Mouse (Mus musculus) gastrocnemius, adult 2 months (tissue): ENCODE data around the gene Gmip. TPM values are rescaled to one million over a fixed set of nuclear protein-coding genes. Genes with fewer than 3 reads are reported as not detected.

Experiments
- DNase-seq: peaks from one replicate; pipeline ENCODE4 v3.0.0; 2022
- H3K27ac ChIP-seq: fragments of 200-600 bp; 2 replicates; pipeline ENCODE4 v1.8.1; 2022; ENCODE audit warnings: mild to moderate bottlenecking
- H3K4me3 ChIP-seq: fragments of 200-600 bp; 2 replicates; pipeline ENCODE4 v1.8.1; 2022; ENCODE audit warnings: mild to moderate bottlenecking, moderate library complexity
- CTCF ChIP-seq: fragments of 200-600 bp; IDR thresholded peaks from 2 replicates; pipeline ENCODE4 v1.8.1; 2022; ENCODE audit warnings: antibody characterized with exemption, mild to moderate bottlenecking, moderate library complexity
- intact Hi-C: fragments of 180-260 bp; cut with DNase I; formaldehyde crosslinking; loops from one replicate; pipeline ENCODE4 v1.15.1; 2025
- total RNA-seq, 2 experiments: library from RNA; stranded (reverse); gene quantifications; 2 replicates each; pipeline ENCODE4 v1.2.3; 2021

Gene Gmip
- total RNA-seq, 2 experiments from 2014 or later = 3.8 to 5.3 TPM

- Histone ChIP-seq H3K27ac (no peak overlapping the region), H3K4me3 (no peak overlapping the region)
- TF ChIP-seq CTCF = no peak
- intact Hi-C loops = no loop called here
- DNase-seq = peak; percentile 62
These were observed 1.2 kb upstream of the Gmip start for GRCm38 (mm10) chr8:69807236-69807635.

DNA sequence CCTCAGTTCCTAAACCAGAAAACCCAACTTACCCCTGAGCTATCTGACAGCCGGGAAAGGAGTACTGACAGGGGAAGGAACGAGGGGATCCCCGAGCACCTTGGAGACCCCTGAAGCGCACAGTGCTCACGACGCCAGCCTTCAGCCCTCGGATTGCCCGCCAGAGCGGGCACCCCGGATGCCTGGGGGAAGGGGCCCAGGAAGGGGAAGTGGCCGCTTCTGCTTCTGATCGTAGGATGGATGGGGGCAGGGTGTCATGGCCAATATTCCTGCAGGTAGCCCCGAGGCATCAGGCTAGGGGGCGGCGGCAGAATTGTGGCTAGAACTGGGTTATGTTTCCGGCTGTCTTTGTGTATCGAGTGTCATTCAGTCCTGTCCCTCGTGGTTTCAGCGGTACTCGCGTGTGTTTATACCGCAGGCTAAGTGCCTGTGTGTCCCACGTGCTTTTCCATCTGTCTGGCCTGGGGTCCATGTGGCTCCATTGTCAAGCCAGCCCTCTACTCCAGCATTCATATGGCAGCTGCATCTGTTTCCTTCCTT lies 455 bp downstream of the Gmip start:
- TF ChIP-seq CTCF = no peak
- DNase-seq = peak; percentile 28
- Histone ChIP-seq H3K27ac (peak overlapping the region; percentile 71), H3K4me3 (peak overlapping the region; percentile 77)
- intact Hi-C loops = no loop called here

DNA sequence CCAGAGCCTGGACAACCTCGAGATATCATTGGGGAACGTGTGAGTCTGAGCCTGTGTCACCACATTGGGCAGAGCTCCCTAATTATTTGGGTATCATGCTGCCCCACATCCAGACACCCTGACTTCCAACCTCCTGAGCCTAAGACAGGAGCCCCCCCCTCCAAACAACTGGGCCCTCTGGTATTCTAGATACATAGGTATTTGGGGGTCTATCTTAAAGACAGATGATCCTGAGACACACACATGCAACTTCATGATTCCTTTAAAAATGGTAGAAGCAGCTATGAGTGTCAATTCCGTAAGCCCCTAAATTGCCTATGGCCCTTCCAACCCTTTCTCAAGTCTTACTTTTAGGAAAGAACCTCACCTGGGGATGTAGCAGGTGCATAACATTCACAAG lies 1.3 kb downstream of the Gmip start:
- H3K27ac ChIP-seq = no peak overlapping the region
- TF ChIP-seq CTCF = no peak
- DNase-seq = peak; percentile 4
- intact Hi-C loops = no loop called here
- no peak overlapping the region for H3K4me3 ChIP-seq

GRCm38 (mm10) chr8:69814881-69815280 lies 6.4 kb downstream of the Gmip start:
- H3K27ac ChIP-seq = no peak overlapping the region
- intact Hi-C loops = no loop called here
- no peak overlapping the region for H3K4me3 ChIP-seq
- DNase-seq = no peak
- no peak for TF ChIP-seq CTCF

DNA sequence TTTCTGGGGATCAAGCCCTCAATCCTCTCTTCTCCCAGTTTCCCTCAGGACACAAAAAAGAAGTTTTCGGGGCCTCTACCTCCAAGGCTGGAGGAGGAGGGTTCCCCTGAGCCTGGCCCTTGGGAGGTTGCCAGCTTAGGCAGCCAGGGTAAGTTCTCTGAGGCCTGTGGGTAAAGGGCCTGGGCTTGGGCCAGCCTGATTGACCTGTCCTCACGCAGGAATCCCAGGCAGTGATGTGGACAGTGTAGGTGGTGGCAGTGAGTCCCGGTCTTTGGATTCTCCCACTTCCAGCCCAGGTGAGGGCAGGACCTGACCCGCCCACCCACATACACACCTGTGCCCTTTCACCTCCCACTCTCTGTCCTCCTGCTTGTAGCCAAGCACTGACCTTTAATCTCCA lies 6.9 kb downstream of the Gmip start:
- H3K27ac ChIP-seq = no peak overlapping the region
- H3K4me3 ChIP-seq = no peak overlapping the region
- TF ChIP-seq CTCF = no peak
- intact Hi-C loops = no loop called here
- no peak for DNase-seq

- DNase-seq = no peak
- Histone ChIP-seq H3K4me3 (no peak overlapping the region), H3K27ac (no peak overlapping the region)
- intact Hi-C loops = no loop called here
- no peak for TF ChIP-seq CTCF
These were observed 12.0 kb downstream of the Gmip start for GRCm38 (mm10) chr8:69820466-69820865.

DNA sequence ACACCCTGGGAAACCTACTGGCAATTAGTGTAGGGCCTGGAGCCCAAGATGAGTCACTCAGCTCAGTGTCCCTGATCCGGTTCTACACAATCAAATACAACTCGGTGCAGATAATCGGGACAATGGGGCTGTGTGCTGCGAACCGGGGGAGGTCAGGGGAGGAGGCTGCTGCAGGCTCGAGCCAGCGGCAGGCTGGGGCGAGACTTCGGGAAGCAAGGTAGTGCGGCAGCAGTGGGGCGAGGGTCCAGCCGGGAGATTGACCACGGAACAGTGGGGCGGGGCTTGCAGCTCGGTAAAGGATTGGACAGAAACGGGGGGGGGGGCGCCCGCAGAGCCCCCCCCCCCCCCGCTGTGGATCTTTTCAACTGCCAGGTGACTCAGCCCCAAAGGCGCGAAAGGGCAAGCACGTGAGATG lies 13.5 kb downstream of the Gmip start:
- Histone ChIP-seq H3K27ac (no peak overlapping the region), H3K4me3 (peak overlapping the region; percentile 70)
- intact Hi-C loops = no loop called here
- TF ChIP-seq CTCF = no peak
- no peak for DNase-seq

DNA sequence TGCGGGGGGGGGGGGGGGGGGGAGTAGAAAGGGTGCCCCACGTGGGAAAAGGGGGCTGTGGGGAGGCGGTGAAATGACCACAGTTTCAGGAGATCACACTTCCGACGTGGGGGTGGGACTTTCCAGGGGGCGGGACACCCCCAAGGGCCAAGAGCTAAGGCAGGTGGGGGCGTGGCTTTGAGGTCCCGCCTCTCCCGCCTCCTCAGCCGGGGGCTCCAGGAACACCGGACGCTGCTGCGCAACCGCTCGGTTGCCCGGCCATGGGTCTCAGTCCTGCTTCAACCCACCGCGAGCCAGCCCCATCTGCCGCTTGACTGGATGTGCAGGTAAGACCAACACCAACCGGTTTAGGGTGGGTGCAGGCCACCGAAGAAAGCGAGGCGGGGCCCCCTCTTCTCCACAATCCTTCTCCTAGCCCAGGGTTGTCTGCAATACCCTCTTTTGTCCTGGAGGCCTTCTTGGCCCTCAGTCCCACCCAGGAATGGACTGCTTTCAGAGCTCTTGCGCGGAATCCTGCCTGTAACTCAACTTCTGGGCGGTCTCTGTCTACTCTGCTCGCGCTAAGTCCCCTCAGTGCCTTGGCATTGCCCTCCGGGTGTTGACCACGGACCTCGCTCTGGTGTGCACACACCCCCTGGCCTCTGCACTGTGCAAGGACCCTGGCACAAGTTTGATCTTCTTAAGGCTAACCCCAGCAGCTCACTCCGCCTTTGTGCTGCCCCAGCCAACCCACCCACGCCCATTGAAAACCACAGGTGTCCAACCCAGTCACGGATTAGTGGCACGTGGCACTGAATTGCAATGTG lies 14.1 kb downstream of the Gmip start, which contains the start of gene Lpar2:
Gene Lpar2 (plus strand): TSS at position 44 of the 806 bp plus-strand sequence.
- intact Hi-C loops = no loop called here
- no peak for TF ChIP-seq CTCF
- DNase-seq = peak; percentile 30
- 0 out of 2 replicates have a peak within 1 kb of the TSS, but pooled peaks have one; percentile 16 for H3K27ac ChIP-seq
- H3K4me3 ChIP-seq = peak within 1 kb of the TSS; percentile 70

DNA sequence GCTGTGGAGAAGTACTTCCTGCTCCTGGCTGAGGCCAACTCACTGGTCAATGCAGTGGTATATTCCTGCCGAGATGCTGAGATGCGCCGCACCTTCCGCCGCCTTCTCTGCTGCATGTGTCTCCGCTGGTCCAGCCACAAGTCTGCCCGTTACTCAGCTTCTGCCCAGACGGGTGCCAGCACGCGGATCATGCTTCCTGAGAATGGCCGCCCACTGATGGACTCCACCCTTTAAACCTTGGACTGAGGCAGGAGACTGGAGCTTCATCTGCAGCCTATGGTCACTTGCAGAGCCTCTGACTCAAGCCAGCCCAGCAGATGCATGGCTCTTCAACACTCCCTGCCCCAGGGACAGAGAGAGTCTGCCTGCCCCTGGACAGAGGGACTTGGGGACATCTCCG lies 17.9 kb downstream of the Gmip start:
- no peak overlapping the region for H3K4me3 ChIP-seq
- no peak overlapping the region for H3K27ac ChIP-seq
- intact Hi-C loops = no loop called here
- DNase-seq = no peak
- no peak for TF ChIP-seq CTCF

GRCm38 (mm10) chr8:69832298-69832853 lies 23.9 kb downstream of the Gmip start, which contains the start of gene Pbx4:
Gene Pbx4 (plus strand): TSS chr8:69832491.
- DNase-seq = peak; percentile 76
- no peak for TF ChIP-seq CTCF
- Histone ChIP-seq H3K4me3 (peak within 1 kb of the TSS; percentile 72), H3K27ac (0 out of 2 replicates have a peak within 1 kb of the TSS, but pooled peaks have one; percentile 29)
- intact Hi-C loops = no loop called here

GRCm38 (mm10) chr8:69837057-69837682 lies 28.7 kb downstream of the Gmip start:
- H3K4me3 ChIP-seq = no peak overlapping the region
- no peak for DNase-seq
- TF ChIP-seq CTCF = no peak
- H3K27ac ChIP-seq = no peak overlapping the region
- intact Hi-C loops = no loop called here

DNA sequence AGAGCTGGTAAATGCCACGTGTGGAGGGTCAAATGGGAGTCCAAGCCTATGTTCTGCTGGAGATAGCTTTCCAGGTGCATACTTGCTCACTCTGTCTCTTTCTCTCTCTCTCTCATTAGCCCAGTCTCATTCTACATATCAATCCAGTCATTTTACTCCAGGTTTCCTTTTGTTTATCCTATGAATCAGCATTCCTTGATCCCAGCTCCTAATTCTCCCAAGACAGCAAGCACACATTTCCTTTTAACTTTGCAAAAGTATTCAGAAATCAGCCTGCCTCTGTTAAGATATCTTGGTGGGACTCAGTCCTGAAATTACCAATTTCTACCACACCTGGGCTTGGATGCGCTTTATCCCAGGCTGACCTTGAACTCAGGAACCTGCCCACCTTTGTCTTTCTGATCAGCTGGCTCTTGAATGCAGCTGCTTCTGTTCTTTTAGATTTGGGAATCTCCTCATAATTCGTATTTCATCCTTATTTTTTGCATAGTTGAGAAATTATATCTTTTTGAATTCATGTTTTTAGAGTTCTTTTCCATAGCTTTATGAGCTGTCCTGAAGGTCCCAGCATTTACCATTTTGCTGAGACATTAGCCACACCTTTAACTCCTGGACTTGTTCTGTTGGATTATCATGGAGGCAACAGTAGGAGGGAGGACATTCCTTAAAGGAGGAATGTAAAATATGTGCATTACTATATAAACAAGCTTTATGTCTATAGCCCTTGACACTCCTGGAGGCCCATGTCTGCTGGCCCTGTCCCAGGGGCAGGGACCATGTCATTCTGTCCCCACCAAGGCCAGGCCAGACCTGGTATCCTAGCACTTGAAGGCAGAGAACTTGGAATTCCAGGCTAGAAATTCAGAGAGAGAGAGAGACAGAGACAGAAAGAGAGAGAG lies 38.9 kb downstream of the Gmip start:
- intact Hi-C loops = no loop called here
- no peak for DNase-seq
- Histone ChIP-seq H3K4me3 (no peak overlapping the region), H3K27ac (no peak overlapping the region)
- TF ChIP-seq CTCF = no peak
